Mouse (Mus musculus) embryonic facial prominence, embryonic 12.5 days (tissue): ENCODE measurements around the gene Eef1g. TPM values are rescaled to one million over a fixed set of nuclear protein-coding genes. Genes with fewer than 3 reads are reported as not detected.

ENCODE experiments used
- ATAC-seq: fragments of 200-750 bp; cut with Nextera tagmentation; 2 replicates; pipeline ENCODE4 v1.8.0; 2017; ENCODE audit not compliant: insufficient number of reproducible peaks, insufficient read depth, low FRiP score, low TSS enrichment
- H3K27ac ChIP-seq: fragments of 300-500 bp; sonication (generic); 2 replicates; pipeline ENCODE4 v1.5.1; 2016; ENCODE audit warnings: mild to moderate bottlenecking
- H3K27me3 ChIP-seq: fragments of 300-500 bp; sonication (generic); 2 replicates; pipeline ENCODE4 v1.6.1; 2016; ENCODE audit warnings: mild to moderate bottlenecking, moderate library complexity
- H3K36me3 ChIP-seq: fragments of 300-500 bp; sonication (generic); 2 replicates; pipeline ENCODE4 v1.6.1; 2016; ENCODE audit warnings: mild to moderate bottlenecking
- H3K4me1 ChIP-seq: fragments of 300-500 bp; sonication (generic); 2 replicates; pipeline ENCODE4 v1.6.1; 2016
- H3K4me2 ChIP-seq: fragments of 300-500 bp; sonication (generic); replicated peaks from 2 replicates; pipeline ENCODE4 v1.6.1; 2016; ENCODE audit warnings: mild to moderate bottlenecking, moderate library complexity
- H3K4me3 ChIP-seq: fragments of 300-500 bp; sonication (generic); 2 replicates; pipeline ENCODE4 v1.5.1; 2016; ENCODE audit warnings: mild to moderate bottlenecking
- H3K9ac ChIP-seq: fragments of 300-500 bp; sonication (generic); 2 replicates; pipeline ENCODE4 v1.6.1; 2016; ENCODE audit warnings: mild to moderate bottlenecking, moderate library complexity
- H3K9me3 ChIP-seq: fragments of 300-500 bp; sonication (generic); 2 replicates; pipeline ENCODE4 v1.6.1; 2016; ENCODE audit warnings: mild to moderate bottlenecking, moderate library complexity
- WGBS: fragments of 180-500 bp; shearing (Covaris S2); methylation state at CpG from one replicate; pipeline ENCODE4 v1.1.7; 2016; 5-methylcytosine and 5-hydroxymethylcytosine counted together
- polyA plus RNA-seq: library from polyadenylated mRNA; unstranded; fragments of >200 nt; fragmentation: Nextera tagmentation; extraction: Ambion mirVana; gene quantifications from 2 replicates; pipeline ENCODE4 v1.2.1, GENCODE M21; 2016

Gene Eef1g
- polyA plus RNA-seq, 1 experiment from 2014 or later = 471 TPM

DNA sequence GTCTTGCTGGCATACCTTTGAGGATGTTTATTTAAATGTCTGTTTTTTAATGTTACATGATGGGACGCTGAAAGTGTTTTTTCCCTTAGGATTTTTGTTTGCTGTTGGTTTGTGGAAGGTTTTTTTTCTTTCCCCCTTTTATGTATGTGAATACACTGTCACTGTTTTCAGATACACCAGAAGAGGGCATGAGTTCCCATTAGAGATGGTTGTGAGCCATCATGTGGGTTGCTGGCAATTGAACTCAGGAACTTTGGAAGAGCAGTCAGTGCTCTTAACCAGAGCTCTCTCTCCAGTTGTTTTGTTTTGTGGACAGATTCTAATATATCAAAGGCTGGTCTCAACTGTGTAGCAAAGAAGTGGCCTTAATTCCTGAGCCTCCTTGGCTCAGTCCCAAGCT lies 7.8 kb downstream of the Eef1g start:
- Histone ChIP-seq H3K27me3 (no peaks in the 10 kb centered on the region), H3K27ac (no peak overlapping the region), H3K9me3 (no peaks in the 10 kb centered on the region), H3K4me3 (no peak overlapping the region), H3K4me2 (no peak overlapping the region), H3K36me3 (peaks cover 92% of the 10 kb centered on the region), H3K4me1 (peaks cover 5% of the 10 kb centered on the region; the same call in 1 of the 2 replicates), H3K9ac (no peak overlapping the region)
- WGBS = 86% methylated on average over 1 of the region's 1 CpGs
- no peak for ATAC-seq

DNA sequence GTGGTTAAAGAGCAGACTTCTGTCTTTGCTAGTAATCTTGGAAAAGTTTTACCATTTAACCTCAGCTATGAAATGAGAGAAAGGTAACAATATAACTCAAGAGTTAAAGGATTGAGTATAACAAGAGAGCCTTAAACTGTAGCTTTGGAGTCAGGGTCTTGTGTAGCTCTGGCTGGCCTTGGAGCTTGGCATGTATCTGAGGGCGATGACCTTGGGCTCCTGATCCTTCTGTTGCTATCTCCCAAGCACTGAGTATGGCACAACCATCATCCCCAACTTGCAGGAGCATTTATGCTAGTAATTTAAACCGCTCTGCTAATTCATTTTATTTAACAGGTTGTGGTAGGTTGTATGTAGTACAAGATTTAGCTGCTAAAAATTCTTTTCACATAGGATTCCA lies 8.7 kb downstream of the Eef1g start:
- no peak for ATAC-seq

GRCm38 (mm10) chr19:8976535-8976934 lies 9.7 kb downstream of the Eef1g start:
- Histone ChIP-seq H3K4me2 (no peak overlapping the region), H3K4me3 (no peak overlapping the region), H3K36me3 (peaks cover 86% of the 10 kb centered on the region), H3K27ac (peak overlapping the region; percentile 46; the same call in 1 of the 2 replicates), H3K9me3 (no peaks in the 10 kb centered on the region), H3K27me3 (no peaks in the 10 kb centered on the region), H3K4me1 (peaks cover 5% of the 10 kb centered on the region; the same call in 1 of the 2 replicates), H3K9ac (no peak overlapping the region)
- ATAC-seq = peak; percentile 80; the same call in 1 of the 2 replicates
- WGBS = 38% methylated on average over 3 of the region's 3 CpGs

More for the DNA sequence above, 8.7 kb downstream of the Eef1g start:
- 96% methylated on average over 2 of the region's 2 CpGs for WGBS
- Histone ChIP-seq H3K36me3 (peaks cover 91% of the 10 kb centered on the region), H3K27me3 (no peaks in the 10 kb centered on the region), H3K4me1 (peaks cover 5% of the 10 kb centered on the region; the same call in 1 of the 2 replicates), H3K9me3 (no peaks in the 10 kb centered on the region), H3K9ac (no peak overlapping the region), H3K4me3 (no peak overlapping the region), H3K4me2 (no peak overlapping the region), H3K27ac (no peak overlapping the region)

DNA sequence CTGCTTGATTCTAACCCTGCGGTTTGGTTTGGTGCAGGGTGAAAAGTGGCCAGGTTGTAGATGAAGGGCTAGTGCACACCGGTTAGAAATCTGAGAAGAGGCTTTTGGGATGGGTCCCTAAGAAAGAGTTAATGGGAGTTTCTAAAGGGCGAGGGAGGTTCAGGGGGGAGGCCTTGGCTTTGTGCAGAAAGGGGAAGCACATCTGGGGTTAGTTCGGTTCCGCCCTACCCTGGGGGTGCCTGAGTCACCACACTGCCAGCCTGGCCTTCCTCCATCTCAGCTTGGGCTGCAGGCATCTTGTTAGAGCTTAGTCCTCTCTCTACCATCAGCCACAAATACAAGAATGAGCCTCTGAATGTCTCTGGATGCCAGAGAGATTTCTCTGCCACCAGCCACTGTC lies 13.9 kb downstream of the Eef1g start:
- 0 out of 2 replicates have a peak overlapping the region, but pooled peaks have one; percentile 41 for H3K27ac ChIP-seq
- no peak overlapping the region for H3K9ac ChIP-seq
- ATAC-seq = no peak
- no peaks in the 10 kb centered on the region for H3K9me3 ChIP-seq
- no peaks in the 10 kb centered on the region for H3K27me3 ChIP-seq
- H3K4me2 ChIP-seq = no peak overlapping the region
- no peak overlapping the region for H3K4me3 ChIP-seq
- H3K36me3 ChIP-seq = peaks cover 44% of the 10 kb centered on the region
- 40% methylated on average over 5 of the region's 5 CpGs for WGBS
- H3K4me1 ChIP-seq = peaks cover 34% of the 10 kb centered on the region

- ATAC-seq = no peak
- peaks cover 29% of the 10 kb centered on the region for H3K4me1 ChIP-seq
- no peaks in the 10 kb centered on the region for H3K27me3 ChIP-seq
- H3K4me2 ChIP-seq = no peak overlapping the region
- no peak overlapping the region for H3K9ac ChIP-seq
- H3K36me3 ChIP-seq = peaks cover 42% of the 10 kb centered on the region
- H3K4me3 ChIP-seq = no peak overlapping the region
- H3K9me3 ChIP-seq = no peaks in the 10 kb centered on the region
- H3K27ac ChIP-seq = no peak overlapping the region
- 69% methylated on average over 2 of the region's 2 CpGs for WGBS
Observed at GRCm38 (mm10) chr19:8981450-8982168, 14.8 kb downstream of the Eef1g start.

- Histone ChIP-seq H3K27ac (peak overlapping the region; percentile 32; the same call in 1 of the 2 replicates), H3K4me2 (no peak overlapping the region), H3K4me1 (peaks cover 29% of the 10 kb centered on the region), H3K9me3 (no peaks in the 10 kb centered on the region), H3K9ac (no peak overlapping the region), H3K36me3 (peaks cover 32% of the 10 kb centered on the region), H3K4me3 (no peak overlapping the region), H3K27me3 (no peaks in the 10 kb centered on the region)
- no peak for ATAC-seq
- 57% methylated on average over 5 of the region's 5 CpGs for WGBS
Observed at GRCm38 (mm10) chr19:8982303-8983149, 15.7 kb downstream of the Eef1g start.

GRCm38 (mm10) chr19:8983150-8983650 lies 16.4 kb downstream of the Eef1g start:
- Histone ChIP-seq H3K27ac (peak overlapping the region; percentile 32; the same call in 1 of the 2 replicates), H3K9ac (no peak overlapping the region), H3K9me3 (no peaks in the 10 kb centered on the region), H3K4me1 (peaks cover 36% of the 10 kb centered on the region), H3K4me2 (no peak overlapping the region), H3K36me3 (peaks cover 26% of the 10 kb centered on the region), H3K4me3 (no peak overlapping the region), H3K27me3 (no peaks in the 10 kb centered on the region)
- 55% methylated on average over 4 of the region's 4 CpGs for WGBS
- no peak for ATAC-seq

- Histone ChIP-seq H3K4me3 (no peak overlapping the region), H3K4me2 (peak overlapping the region; percentile 22; the same call in 1 of the 2 replicates), H3K9ac (no peak overlapping the region), H3K27me3 (no peaks in the 10 kb centered on the region), H3K4me1 (peaks cover 42% of the 10 kb centered on the region), H3K36me3 (peaks cover 14% of the 10 kb centered on the region), H3K27ac (peak overlapping the region; percentile 80), H3K9me3 (no peaks in the 10 kb centered on the region)
- ATAC-seq = 0 out of 2 replicates have a peak, but pooled peaks have one; percentile 2
- 14% methylated on average over 7 of the region's 7 CpGs for WGBS
Observed at GRCm38 (mm10) chr19:8984255-8984868, 17.5 kb downstream of the Eef1g start.

DNA sequence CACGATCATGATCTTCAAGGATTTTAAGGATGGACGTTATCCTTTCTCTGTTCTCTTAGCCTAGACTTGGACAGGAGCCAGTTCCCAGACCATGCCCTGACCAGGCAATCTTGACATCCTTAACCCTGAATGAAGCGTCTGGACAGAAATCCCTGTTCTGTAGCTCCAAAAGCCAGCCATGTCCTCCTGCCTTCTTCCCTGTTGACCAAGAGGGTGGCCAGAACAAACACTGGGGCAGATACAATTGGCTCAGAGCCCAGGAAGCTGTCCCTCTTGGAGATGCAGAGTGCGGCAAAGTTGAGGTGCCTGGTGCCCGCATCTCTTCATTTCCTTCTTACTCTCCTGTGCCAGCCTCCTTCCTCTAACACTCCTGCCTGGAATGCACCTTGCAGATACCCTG lies 19.1 kb downstream of the Eef1g start:
- no peak for ATAC-seq
- Histone ChIP-seq H3K27ac (no peak overlapping the region), H3K9ac (no peak overlapping the region), H3K27me3 (no peaks in the 10 kb centered on the region), H3K36me3 (peaks cover under 1% of the 10 kb centered on the region), H3K4me1 (peaks cover 46% of the 10 kb centered on the region), H3K4me3 (no peak overlapping the region), H3K4me2 (no peak overlapping the region), H3K9me3 (no peaks in the 10 kb centered on the region)
- WGBS = 79% methylated on average over 5 of the region's 5 CpGs

DNA sequence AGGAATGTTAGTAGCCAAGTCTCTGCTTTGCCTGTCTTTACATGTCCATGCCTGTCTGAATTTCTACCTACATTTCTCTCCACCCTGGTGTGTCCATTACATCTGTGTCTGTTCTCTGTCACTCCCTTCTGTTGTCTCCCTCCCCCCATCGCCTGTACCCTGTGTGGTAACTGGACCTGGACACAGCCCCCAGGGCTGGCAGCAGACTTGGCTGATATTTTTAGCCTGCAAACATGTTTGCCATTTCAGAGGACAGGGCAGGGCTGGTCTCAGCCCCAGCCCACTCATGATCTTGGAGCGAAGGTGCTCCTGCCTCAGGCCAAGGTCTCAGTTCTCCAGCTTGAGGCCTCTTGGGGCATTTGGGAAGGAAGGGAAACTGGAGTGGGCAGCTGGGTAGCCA lies 21.0 kb downstream of the Eef1g start:
- ATAC-seq = no peak
- H3K4me3 ChIP-seq = no peak overlapping the region
- peak overlapping the region; percentile 97; the same call in 1 of the 2 replicates for H3K27ac ChIP-seq
- H3K4me1 ChIP-seq = peaks cover 61% of the 10 kb centered on the region
- 34% methylated on average over 2 of the region's 2 CpGs for WGBS
- no peak overlapping the region for H3K4me2 ChIP-seq
- H3K9me3 ChIP-seq = no peaks in the 10 kb centered on the region
- no peaks in the 10 kb centered on the region for H3K27me3 ChIP-seq
- H3K9ac ChIP-seq = no peak overlapping the region
- H3K36me3 ChIP-seq = no peaks in the 10 kb centered on the region

- H3K27ac ChIP-seq = peak overlapping the region; percentile 97
- no peak for ATAC-seq
- H3K9me3 ChIP-seq = no peaks in the 10 kb centered on the region
- WGBS = 12% methylated on average over 15 of the region's 15 CpGs
- no peaks in the 10 kb centered on the region for H3K27me3 ChIP-seq
- peak overlapping the region; percentile 69 for H3K4me3 ChIP-seq
- peaks cover 61% of the 10 kb centered on the region for H3K4me1 ChIP-seq
- H3K9ac ChIP-seq = peak overlapping the region; percentile 88
- no peaks in the 10 kb centered on the region for H3K36me3 ChIP-seq
- H3K4me2 ChIP-seq = peak overlapping the region; percentile 68
Observed at GRCm38 (mm10) chr19:8988346-8989065, 21.7 kb downstream of the Eef1g start.
